Mouse (Mus musculus) limb, embryonic 11.5 days (tissue): Measurements from ENCODE around the gene Sox8. TPM values are rescaled to one million over a fixed set of nuclear protein-coding genes. Genes with fewer than 3 reads are reported as not detected.

Experiments
- ATAC-seq: fragments of 200-750 bp; cut with Nextera tagmentation; 2 replicates; pipeline ENCODE4 v1.8.0; 2017; ENCODE audit warnings: low read depth; ENCODE audit not compliant: insufficient number of reproducible peaks, low FRiP score, low TSS enrichment
- DNase-seq: peaks from one replicate; pipeline ENCODE4 v3.0.0-alpha.2; 2015; ENCODE audit warnings: low spot score
- H3K27ac ChIP-seq: fragments of 300-500 bp; sonication (generic); replicated peaks from 2 replicates; pipeline ENCODE4 v1.5.1; 2014; ENCODE audit warnings: low read depth, mild to moderate bottlenecking, low read length
- H3K27me3 ChIP-seq: fragments of 300-500 bp; sonication (generic); 2 replicates; pipeline ENCODE4 v1.6.1; 2014; ENCODE audit warnings: mild to moderate bottlenecking, low read length, mixed read lengths; ENCODE audit not compliant: control insufficient read depth, insufficient read depth
- H3K36me3 ChIP-seq: fragments of 300-500 bp; sonication (generic); 2 replicates; pipeline ENCODE4 v1.6.1; 2014; ENCODE audit warnings: mild to moderate bottlenecking, low read length, moderate library complexity, mixed read lengths; ENCODE audit not compliant: control insufficient read depth, insufficient read depth
- H3K4me1 ChIP-seq: fragments of 300-500 bp; sonication (generic); 2 replicates; pipeline ENCODE4 v1.6.1; 2014; ENCODE audit warnings: low read length, mixed read lengths; ENCODE audit not compliant: control insufficient read depth, insufficient read depth
- H3K4me2 ChIP-seq: fragments of 300-500 bp; sonication (generic); 2 replicates; pipeline ENCODE4 v1.6.1; 2014; ENCODE audit warnings: low read depth, mild to moderate bottlenecking, moderate library complexity; ENCODE audit not compliant: severe bottlenecking
- H3K4me3 ChIP-seq: fragments of 300-500 bp; sonication (generic); 2 replicates; pipeline ENCODE4 v1.5.1; 2014; ENCODE audit warnings: low read depth, low read length
- H3K9ac ChIP-seq: fragments of 300-500 bp; sonication (generic); 2 replicates; pipeline ENCODE4 v1.6.1; 2014; ENCODE audit warnings: mild to moderate bottlenecking, low read length
- H3K9me3 ChIP-seq: fragments of 300-500 bp; sonication (generic); 2 replicates; pipeline ENCODE4 v1.6.1; 2016; ENCODE audit warnings: low read length; ENCODE audit not compliant: control insufficient read depth
- WGBS: fragments of 180-500 bp; shearing (Covaris S2); extraction: QIAGEN DNeasy Blood & Tissue Kit; methylation state at CpG from one replicate; pipeline ENCODE4 v1.1.7; 2014; 5-methylcytosine and 5-hydroxymethylcytosine counted together
- polyA plus RNA-seq: library from polyadenylated mRNA; unstranded; fragments of >200 nt; fragmentation: Nextera tagmentation; extraction: Ambion mirVana; gene quantifications from 2 replicates; pipeline ENCODE4 v1.2.1, GENCODE M21; 2014

Sox8 gene
- polyA plus RNA-seq, 1 experiment from 2014 or later = 8.8 TPM

DNA sequence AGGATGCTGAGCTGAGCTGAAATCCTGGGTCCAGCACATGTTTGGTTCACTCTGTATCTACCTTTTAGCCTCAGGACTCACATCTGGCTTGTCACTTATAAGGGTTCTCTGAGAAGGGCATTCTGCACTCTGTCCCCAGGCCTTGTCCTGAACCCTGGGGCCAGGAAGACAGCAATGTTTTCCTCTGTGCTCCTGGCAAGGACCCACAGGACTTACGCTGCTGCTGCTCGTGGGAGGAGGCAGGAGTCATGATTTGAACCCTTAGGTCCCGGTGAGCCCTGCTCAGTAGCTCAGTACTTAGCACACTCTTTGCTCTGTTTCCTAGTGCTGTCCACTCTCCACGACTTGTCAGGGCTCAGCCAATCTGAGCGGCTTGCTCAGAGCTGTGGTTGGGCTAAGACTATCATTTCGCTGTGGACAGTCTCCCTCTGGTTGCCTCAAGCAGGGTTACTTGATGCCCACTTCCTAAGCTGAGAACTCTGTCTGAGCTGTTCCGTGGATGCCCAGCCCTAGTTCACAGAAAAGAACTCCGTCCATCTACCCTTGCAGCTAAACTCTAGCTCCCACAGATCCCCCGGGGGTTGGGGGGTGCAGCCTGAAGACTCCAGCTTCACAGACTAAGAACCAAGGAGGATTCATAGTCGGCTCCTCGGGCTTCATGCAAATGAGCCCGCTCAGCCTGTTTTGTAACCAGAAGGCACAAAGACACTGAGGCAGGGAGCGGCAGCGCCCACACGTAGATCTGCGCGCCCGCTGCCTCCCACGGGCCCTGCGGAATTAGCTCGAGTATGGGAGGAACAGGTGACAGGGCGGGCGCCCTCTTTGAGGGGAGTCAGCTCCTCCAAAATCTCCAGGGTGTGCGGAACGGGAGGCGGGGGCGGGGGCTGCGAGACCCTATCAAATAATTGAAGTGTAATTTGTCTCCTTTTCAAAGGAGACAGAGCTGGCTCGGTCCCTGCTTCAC is 14.5 kb downstream of the Sox8 start:
- peaks cover 27% of the 10 kb centered on the region for H3K4me1 ChIP-seq
- no peaks in the 10 kb centered on the region for H3K36me3 ChIP-seq
- ATAC-seq (no peak), DNase-seq (peak; percentile 58)
- H3K9ac ChIP-seq = peak overlapping the region; percentile 45; the same call in 1 of the 2 replicates
- H3K4me3 ChIP-seq = peak overlapping the region; percentile 20
- H3K27ac ChIP-seq = peak overlapping the region; percentile 68
- H3K4me2 ChIP-seq = peak overlapping the region; percentile 72
- no peaks in the 10 kb centered on the region for H3K27me3 ChIP-seq
- no peaks in the 10 kb centered on the region for H3K9me3 ChIP-seq
- WGBS = 6% methylated on average over 29 of the region's 29 CpGs

DNA sequence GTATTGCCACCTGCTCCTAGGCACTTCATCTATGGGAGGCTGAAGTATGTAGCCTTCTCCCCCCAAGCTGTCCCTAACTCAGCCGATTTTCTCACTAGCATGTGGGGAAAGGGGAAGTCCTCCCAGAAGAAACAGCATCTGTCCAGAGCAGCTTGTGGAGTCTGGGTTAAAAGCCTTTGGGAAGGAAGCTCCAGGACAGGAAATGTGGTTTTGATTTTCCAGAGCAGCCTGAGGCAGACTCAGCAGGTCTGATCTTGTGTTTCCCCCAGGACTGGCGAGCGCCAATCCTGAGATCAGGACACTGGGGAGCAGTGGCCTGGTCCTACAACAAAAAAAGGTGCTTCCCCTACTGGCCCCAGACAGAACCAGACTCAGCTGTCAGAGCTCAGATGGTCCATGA is 15.3 kb downstream of the Sox8 start:
- no peak for ATAC-seq
- Histone ChIP-seq H3K27me3 (no peaks in the 10 kb centered on the region), H3K4me3 (no peak overlapping the region), H3K9me3 (no peaks in the 10 kb centered on the region), H3K9ac (no peak overlapping the region), H3K4me1 (peaks cover 27% of the 10 kb centered on the region), H3K36me3 (no peaks in the 10 kb centered on the region), H3K4me2 (no peak overlapping the region), H3K27ac (peak overlapping the region; percentile 68)
- peak; percentile 68 for DNase-seq
- 7% methylated on average over 3 of the region's 3 CpGs for WGBS

DNA sequence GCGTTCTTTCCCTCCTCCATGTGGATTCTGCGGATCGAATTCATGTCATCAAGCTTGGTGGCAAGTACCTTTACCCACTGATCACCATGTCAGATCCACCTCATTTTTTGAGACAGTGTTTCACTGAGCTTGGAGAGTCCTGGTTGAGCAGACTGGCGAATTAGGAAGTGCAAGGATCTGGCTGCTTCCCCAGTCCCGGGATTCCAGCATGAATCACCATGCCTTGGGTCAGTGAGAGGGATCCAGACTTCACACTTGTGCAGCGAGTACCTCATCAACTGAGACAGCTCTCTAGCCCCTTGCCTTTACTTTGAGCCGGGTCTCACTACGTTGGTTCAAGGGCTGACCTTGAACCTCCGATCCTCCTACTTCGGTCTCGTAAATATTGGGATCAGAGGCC is 19.2 kb downstream of the Sox8 start:
- DNase-seq = no peak
- no peak for ATAC-seq
- Histone ChIP-seq H3K4me3 (no peak overlapping the region), H3K4me2 (no peak overlapping the region), H3K36me3 (no peaks in the 10 kb centered on the region), H3K9me3 (no peaks in the 10 kb centered on the region), H3K9ac (no peak overlapping the region), H3K27ac (no peak overlapping the region), H3K27me3 (no peaks in the 10 kb centered on the region), H3K4me1 (peaks cover 18% of the 10 kb centered on the region)
- 90% methylated on average over 11 of the region's 11 CpGs for WGBS

DNA sequence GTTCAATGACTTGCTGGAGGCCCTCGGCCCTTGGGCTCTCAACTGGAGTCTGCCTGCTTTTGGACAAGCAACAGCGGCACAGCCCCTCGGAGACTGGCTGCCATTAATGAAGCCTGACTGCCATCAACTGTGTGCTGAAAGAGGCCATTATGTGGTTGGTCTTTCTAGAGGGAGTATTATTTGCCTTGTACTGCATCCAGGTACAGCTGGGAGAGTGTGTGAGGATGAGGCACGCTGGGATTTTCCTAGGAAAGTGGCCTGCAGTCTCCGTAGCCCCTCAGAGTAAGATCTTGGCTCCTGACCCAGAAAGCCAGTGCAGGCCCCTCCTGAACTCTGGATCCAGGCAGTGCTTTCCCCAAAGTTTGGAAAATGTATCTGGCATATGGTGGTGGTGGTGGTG is 20.5 kb downstream of the Sox8 start:
- DNase-seq (no peak), ATAC-seq (no peak)
- WGBS = 79% methylated on average over 5 of the region's 5 CpGs
- Histone ChIP-seq H3K27ac (no peak overlapping the region), H3K27me3 (no peaks in the 10 kb centered on the region), H3K9ac (no peak overlapping the region), H3K4me2 (no peak overlapping the region), H3K36me3 (no peaks in the 10 kb centered on the region), H3K4me3 (no peak overlapping the region), H3K4me1 (peaks cover 5% of the 10 kb centered on the region; the same call in 1 of the 2 replicates), H3K9me3 (no peaks in the 10 kb centered on the region)

DNA sequence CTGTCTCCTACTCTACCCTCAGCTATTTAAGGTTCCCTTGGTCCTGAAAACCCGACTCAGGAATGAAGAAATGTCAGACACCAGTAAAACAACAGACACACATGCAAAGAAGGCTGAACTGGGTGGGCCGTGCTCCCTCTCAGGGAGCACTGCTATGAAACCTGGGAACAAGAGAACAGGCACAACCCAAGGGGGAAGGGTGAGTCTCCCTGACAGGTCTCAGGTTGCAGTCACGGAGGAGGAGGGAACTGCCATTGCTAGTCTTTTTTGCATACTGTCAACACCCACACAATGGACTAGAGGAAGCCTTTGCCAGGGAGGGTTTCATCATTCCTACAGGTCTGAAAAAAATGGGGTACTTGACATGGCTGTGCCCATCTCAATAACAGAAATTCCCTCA is 23.5 kb downstream of the Sox8 start:
- H3K27me3 ChIP-seq = no peaks in the 10 kb centered on the region
- WGBS = 40% methylated on average over 3 of the region's 3 CpGs
- no peak for DNase-seq
- H3K27ac ChIP-seq = no peak overlapping the region
- no peaks in the 10 kb centered on the region for H3K4me1 ChIP-seq
- no peak overlapping the region for H3K4me3 ChIP-seq
- H3K9ac ChIP-seq = no peak overlapping the region
- no peaks in the 10 kb centered on the region for H3K36me3 ChIP-seq
- H3K9me3 ChIP-seq = no peaks in the 10 kb centered on the region
- no peak overlapping the region for H3K4me2 ChIP-seq
- no peak for ATAC-seq

DNA sequence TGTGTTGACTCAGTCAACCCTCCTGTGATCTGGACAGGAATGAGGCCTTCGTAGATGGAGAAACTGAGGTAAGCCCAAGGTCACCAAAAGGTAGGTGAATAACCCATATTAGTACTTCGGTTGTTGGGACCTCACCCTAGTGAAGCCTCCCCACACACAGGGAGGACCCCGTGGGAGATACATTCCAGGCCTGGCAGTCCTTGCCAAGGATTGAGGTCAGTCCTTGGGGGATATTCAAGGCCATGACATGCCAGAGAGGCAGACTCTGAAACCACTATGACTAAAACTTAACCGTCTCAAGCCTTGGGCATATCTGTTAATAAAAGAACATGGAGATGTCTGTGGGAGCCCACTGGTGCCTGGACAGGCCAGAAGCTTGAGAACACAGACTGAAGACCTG is 28.7 kb downstream of the Sox8 start:
- Histone ChIP-seq H3K4me1 (no peaks in the 10 kb centered on the region), H3K27ac (no peak overlapping the region), H3K4me2 (no peak overlapping the region), H3K9ac (no peak overlapping the region), H3K36me3 (no peaks in the 10 kb centered on the region), H3K27me3 (no peaks in the 10 kb centered on the region), H3K9me3 (no peaks in the 10 kb centered on the region), H3K4me3 (no peak overlapping the region)
- DNase-seq = no peak
- ATAC-seq = no peak
- 91% methylated on average over 4 of the region's 4 CpGs for WGBS

DNA sequence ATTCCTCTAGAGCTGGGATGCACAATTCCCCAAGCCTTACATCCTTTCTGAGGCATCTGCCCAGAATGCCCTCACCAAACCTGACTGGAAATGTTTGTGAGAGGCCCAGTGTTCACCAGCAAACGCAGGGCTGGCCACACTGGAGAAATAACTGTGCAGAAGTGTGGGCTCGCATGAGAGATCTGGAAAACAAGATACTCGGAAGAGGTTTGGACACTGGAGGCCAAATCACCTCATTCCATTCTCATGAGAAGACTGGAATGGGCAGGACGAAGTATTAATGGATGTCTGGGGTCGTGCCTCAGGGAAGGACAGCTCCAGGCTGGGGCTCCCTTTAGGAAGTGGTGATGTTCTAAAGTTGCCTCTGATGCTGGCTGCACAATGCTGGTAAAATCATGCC is 29.8 kb downstream of the Sox8 start:
- no peak overlapping the region for H3K4me3 ChIP-seq
- H3K27ac ChIP-seq = no peak overlapping the region
- no peak overlapping the region for H3K4me2 ChIP-seq
- H3K36me3 ChIP-seq = no peaks in the 10 kb centered on the region
- DNase-seq (no peak), ATAC-seq (no peak)
- WGBS = 81% methylated on average over 5 of the region's 5 CpGs
- no peaks in the 10 kb centered on the region for H3K4me1 ChIP-seq
- no peak overlapping the region for H3K9ac ChIP-seq
- H3K27me3 ChIP-seq = no peaks in the 10 kb centered on the region
- no peaks in the 10 kb centered on the region for H3K9me3 ChIP-seq

DNA sequence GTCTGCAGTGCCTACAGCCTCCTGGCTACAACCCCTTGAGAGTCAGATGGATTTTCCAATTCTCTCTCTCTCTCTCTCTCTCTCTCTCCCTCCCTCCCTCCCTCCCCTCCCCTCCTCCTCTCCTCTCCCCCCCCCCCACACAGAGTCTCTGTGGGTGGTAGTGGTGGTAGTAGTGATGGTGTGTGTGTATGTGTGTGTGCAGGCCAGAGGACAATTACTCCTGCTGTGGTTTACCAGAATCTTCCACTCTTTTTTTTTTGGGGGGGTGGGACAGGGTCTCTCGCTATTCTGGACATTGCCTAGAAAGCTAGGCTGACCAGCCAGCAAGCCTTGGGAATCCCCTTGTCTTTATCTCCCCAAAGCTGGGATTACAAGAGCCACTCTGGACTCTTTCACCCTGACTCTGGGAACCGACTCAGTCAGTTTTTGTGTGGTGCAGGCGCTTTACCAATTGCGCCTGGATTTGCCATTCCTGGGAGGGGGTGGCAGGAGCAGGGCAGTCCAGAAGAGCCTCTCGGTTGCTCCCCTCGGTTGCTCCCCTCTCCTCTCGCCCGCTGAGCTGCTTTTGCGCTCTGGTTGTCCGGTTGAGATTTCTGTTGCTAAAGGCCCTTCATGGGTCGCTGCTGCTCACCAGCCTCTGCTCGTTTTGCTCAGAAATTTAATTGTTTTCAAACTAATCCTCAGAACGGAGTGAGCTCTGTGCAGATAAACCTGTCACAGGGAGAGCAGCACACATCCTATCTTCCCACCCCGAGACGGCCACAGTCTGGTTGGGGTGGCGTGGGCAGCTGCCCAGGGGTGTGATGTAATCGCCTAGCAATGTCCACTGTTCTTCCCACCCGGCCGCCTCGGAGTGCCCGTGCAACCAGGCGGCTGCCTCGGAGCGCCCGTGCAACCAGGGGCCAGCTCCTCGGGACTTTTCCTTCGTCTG is 31.3 kb downstream of the Sox8 start:
- DNase-seq (no peak), ATAC-seq (no peak)
- 57% methylated on average over 27 of the region's 27 CpGs for WGBS
- Histone ChIP-seq H3K9me3 (no peaks in the 10 kb centered on the region), H3K4me2 (no peak overlapping the region), H3K9ac (no peak overlapping the region), H3K4me1 (no peaks in the 10 kb centered on the region), H3K27ac (no peak overlapping the region), H3K36me3 (no peaks in the 10 kb centered on the region), H3K27me3 (no peaks in the 10 kb centered on the region), H3K4me3 (no peak overlapping the region)
